Mouse (Mus musculus) cerebellum, postnatal 4 days (tissue): ENCODE measurements around the gene Taf3.

Experiments used
- DNase-seq, 2 experiments: peaks; one replicate each; pipeline ENCODE4 v3.0.0; 2022; ENCODE audit warnings: low spot score in 2 of 2, mixed read lengths in 1 of 2

Gene Taf3

DNA sequence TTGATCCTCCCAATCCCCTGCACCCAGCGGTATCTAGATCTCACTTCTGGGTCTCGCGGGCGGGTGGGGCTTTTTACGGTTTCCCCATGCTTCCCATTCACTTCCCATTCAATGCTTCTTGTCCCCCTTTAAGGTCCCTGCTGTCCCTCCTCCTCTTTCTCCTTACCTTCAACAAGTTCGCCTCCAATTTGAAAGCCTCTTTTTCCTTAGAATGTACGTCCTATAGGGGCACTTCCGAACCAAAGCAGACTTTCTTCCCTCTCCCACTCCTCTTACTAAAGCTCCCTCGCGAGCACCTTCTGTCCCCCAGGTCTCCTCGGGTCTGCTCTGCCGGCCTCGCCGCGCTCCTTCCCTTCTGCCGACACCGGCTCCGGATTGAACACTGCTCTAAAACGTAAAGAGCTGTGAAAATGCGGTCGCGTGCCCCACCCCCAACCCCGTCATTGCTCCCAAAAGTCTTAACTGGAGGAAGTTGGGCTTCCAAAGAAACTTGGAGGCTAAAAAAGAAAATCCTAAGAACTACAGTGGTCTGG lies 158.7 kb downstream of the Taf3 start, which contains the start of gene Gata3:
TSS of gene Gata3 (minus strand) at position 384 of the 533 bp plus-strand sequence.
- no peak for DNase-seq

DNA sequence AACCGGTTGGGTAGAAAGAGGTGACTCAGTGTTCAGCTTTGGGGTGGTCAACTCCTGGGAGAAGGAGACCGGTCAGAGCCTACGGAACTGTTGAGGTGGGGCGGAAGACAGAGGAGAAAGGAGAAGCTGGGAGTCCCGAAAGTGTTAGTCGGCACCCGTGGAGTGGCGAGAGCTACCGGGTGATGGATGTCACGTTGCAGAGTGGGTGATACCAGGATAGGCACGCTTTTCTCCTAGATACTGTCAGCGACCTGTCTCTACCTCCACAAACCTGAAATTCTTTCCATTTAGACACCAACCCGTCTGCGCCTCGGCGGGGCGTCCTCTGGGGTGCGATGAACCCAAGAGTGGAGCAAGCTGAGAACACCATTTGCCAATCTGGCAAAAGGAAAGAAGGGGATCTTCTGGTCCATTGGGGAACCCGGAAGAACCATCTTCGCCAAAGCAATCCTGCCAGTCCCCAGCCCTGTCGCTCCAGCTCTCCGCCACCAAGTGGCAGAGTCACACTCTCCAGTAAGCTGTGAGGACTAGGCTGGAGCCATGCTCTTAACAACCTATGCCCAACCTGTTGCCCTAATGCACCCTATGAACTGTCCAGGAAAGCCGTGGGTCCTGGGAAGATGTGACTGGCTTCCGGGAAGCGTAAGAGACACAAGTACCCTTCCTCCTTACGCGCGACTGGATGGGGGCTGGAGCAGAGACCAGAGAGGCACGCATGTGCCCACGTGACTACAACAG lies 159.3 kb downstream of the Taf3 start, which contains the start of gene 9230102O04Rik:
TSS of gene 9230102O04Rik (minus strand) at position 628 of the 738 bp plus-strand sequence.
- no peak for DNase-seq

DNA sequence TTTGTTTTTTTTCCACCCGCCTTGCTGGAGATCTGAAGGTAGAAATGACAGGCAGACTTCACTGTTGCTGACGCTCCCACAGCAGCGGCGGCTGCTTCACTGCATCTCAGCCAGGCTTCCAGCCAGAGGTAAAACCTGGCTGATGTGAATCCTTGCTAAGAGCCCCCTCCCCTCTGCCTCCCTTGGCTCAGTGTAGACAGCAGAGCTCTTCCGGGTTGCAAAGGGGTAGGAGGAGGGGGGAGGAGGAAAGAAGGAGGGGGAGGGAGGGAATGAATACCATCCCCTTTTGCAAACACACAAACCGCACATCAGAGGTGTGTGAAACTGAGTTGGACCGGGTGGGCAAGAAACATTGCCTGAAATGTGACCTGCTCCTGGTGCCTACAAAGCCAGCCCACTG lies 160.8 kb downstream of the Taf3 start:
- DNase-seq, result no peak

DNA sequence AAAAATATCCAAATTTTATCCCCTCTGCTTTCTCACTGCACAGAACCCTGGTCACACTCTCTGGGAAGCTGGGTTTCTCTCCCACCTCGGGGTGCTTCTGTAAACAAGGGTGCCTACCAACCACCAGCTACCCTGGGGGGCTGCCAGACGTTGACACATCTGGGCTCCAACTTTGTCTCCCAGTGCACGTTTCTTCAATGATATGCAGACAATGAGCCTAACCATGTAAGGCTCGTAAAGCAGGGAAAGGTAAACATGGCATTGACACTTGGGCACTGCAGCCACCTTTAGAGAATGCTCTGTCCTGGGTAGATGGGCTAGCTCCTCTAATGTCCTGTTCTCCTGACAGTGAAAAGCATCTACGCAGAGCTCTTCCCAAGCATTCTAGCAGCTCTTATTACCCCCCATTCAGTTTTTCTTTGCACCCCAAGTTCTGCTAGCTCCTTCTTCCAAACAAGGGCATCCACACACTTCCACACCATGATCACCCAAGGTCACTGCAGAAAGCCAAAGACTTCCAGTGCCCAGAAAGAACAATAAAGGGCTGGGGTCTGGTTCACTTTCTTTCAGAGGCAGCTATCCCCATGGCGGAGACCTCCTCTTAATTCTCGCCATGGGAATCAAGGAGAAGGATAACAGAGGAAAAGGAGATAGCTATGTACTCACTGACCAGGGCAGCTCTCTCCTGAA lies 161.3 kb downstream of the Taf3 start:
- no peak for DNase-seq

DNA sequence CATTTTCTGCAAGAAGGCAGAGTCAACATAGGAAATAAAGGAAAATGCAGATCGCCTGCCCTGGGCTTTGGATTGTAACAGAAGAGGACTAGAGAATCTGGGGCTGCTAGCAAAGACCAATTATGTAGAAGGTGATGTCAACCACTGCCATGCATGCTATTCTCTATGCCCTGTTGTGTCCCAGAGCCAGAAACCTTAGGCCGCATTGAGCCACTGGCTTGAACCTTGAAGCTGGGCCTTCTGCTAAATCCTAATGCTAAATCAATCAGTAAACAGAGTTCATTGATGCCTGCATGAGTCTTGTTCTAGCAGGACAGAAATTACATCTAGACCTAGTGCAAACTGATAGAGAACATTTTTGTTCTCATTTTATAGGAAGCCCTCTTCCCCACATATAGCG lies 162.4 kb downstream of the Taf3 start:
- DNase-seq, result no peak

DNA sequence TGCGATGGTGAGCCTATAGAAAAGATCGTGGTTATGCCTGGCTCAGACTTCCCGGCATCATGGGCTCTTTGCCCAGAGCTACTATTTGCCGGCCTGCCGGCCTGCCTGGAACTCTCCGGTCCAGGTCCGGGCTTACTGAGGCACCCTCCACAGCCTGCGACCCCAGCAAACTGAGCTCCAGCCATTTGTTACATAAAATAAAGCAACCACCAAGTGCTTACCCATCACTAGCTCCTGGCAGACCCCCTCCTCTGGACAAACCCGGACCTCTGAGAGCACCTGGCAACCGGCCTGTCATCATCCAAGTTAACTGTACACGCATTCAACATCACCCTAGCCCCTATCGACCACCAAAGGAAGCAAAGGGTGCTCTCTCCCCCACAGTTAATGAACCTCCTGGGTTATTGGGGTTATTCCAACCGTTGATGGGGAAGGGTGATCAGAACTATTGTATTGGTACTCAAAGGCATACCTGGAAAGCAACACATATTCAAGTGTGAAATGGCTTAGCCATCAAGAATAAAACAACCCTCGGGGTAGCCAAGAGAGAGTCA lies 163.1 kb downstream of the Taf3 start:
- no peak for DNase-seq

DNA sequence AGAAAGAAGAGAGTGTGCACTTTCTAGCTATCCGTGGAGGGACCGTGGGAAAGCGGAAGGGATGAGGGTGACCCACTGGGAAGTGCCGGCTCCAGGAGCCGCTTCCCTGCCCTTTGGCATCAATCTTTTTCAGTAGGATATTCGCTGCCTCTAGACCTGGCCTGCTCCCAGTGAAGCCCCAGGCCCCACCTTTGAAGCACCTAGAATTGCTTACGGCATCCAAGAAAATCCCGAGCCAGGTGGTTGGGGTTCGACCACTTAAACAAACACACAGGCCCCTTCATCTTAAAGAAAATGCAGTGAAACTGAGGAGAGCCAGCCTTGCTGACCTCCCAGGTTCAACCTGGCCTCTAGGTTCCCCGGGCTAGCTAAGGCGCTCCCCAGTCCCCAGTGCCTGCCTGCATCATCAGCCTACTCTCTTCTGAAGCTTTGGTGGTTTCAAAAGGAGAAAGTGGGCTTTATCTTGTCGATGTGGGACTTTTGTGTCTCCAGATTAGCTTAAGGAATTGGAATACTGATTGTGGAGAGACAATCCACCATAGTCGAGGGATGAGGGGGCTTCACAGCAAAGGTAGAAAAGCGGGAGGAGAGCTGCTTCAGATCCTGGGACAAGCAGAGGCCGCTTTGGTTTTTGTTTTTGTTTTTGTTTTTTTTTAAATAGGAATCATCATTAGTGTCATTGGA lies 163.7 kb downstream of the Taf3 start:
- DNase-seq, result no peak

GRCm38 (mm10) chr2:9883803-9884532 lies 164.4 kb downstream of the Taf3 start:
- no peak for DNase-seq

GRCm38 (mm10) chr2:9882926-9883802 lies 165.2 kb downstream of the Taf3 start:
- DNase-seq, result no peak

GRCm38 (mm10) chr2:9882371-9882925 lies 165.9 kb downstream of the Taf3 start:
- no peak for DNase-seq

GRCm38 (mm10) chr2:9881611-9882023 lies 166.8 kb downstream of the Taf3 start:
- DNase-seq, result no peak

GRCm38 (mm10) chr2:9881051-9881591 lies 167.3 kb downstream of the Taf3 start, which contains the start of gene 4930412O13Rik:
Gene 4930412O13Rik, plus strand, starts transcription at chr2:9881252.
- no peak for DNase-seq

- no peak for DNase-seq
Measured at GRCm38 (mm10) chr2:9880271-9880670, 168.1 kb downstream of the Taf3 start.

DNA sequence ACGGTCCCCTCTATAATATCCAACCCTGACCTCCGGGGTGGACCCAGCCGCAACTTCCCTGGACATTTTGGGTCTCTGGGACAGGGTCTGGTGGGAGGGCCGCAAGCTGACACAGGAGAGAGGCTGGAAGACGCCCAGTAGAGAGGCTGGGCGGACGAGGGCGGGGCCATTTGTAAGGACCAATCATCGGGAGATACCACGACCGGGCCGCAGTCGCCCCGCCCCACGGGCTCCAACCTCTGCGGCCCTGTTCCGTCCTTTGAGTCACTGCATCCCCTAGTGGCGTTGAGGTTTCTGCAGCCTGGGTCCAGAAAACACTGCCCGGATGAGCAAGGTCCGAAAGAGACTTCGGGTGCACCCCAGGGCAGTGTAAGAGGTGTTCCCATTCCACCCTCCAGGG lies 168.9 kb downstream of the Taf3 start:
- peak; percentile 59 to 81 for DNase-seq

- DNase-seq, result no peak
Measured at GRCm38 (mm10) chr2:9879092-9879491, 169.3 kb downstream of the Taf3 start.

- no peak for DNase-seq
Measured at GRCm38 (mm10) chr2:9878564-9879081, 169.8 kb downstream of the Taf3 start.

DNA sequence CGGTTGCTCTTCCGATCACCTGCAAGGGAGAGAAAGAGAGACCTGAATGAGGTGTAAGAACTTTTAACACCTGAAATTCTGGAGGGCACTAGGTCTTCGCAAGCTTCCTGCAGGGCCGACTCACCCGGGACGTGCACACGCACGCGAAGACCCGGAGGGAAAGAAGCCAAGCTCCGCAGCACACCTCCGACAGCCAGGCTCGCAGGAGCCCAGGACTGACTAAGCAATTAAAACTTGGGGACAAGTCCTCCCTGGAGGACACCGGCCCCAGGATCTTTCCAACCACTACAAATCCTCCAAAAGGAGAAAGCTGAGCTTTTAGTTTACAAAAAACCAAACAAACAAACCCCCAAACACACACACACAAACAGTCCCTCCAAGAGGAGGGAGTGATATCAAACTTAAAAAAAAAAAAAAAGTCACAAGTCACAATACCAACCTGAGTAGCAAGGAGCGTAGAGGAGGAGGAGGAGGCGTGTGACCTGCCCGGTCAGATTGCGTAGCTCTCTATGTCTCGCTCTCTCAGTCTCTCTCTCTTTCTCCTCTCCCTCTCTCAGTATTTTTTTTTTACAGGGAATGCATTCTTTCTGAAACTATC lies 170.3 kb downstream of the Taf3 start:
- no peak for DNase-seq

- no peak for DNase-seq
Measured at GRCm38 (mm10) chr2:9877326-9877690, 171.1 kb downstream of the Taf3 start.
